Mouse (Mus musculus) activated CD4-positive, CD25-positive, alpha-beta regulatory T cell, adult 9 weeks (primary cell): ENCODE results near the gene Rhd. TPM values are rescaled to one million over a fixed set of nuclear protein-coding genes. Genes with fewer than 3 reads are reported as not detected.

Experiments used
- polyA plus RNA-seq: library from polyadenylated mRNA; unstranded; fragments of 100-300 nt; shearing (Covaris generic); gene quantifications from one replicate; pipeline ENCODE4 v1.2.1, GENCODE M21; 2017

Rhd gene
- 2.4 TPM for polyA plus RNA-seq

DNA sequence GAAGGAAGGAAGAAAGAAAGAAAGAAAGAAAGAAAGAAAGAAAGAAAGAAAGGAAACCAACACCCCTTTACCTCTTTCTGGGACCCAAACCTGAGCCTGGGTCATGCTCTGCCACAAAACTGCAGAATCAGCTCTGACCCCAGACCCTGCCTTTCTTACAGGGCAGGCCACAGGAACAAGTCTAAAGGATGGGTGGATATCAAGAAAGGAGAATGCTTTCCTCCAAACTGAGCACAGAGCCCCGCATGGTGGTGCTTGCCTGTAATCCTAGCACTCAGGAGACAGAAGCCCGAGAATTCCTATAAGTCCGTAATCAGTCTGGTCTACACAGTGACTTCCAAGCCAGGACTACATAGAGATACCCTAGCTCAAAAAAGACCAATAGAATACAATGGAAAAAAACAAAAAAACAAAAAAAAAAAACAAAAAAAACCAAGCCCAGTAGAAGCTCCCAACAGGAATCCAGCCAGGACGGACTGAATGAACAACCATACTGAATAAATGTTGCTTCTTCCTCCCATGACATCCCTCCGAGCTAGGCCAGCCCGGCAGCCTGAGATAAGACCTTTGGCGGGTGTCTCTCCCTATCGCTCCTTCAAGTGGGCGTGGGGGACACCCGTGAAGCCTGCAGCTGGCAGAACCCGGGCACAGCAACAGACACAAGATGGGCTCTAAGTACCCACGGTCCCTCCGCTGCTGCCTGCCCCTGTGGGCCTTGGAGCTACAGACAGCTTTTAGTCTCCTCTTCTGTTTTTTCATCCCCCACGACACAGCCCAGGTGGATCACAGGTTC is at the start of gene Rhd:
Gene Rhd, plus strand, starts transcription at position 600 of the 793 bp plus-strand sequence.

DNA sequence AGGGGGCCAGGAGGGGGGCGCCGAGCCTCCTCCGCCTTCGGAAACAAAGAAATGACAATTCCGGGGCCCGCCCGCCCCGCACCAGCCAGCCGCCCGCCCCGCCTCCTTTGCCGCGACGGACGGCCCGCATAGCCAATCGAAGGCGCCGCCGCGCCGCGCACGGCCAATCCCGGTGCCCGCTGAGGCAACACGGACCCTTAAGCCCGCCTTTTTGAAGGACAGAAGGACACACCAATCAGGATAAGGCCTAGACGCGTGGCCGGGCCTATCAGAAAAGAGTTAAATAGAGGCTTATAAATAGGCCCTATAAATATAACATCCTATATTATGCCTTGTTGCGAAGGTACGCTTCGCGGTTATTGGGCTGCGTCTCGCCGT is 11.1 kb upstream of the Rhd start, which contains the start of gene Maco1:
Gene Maco1, minus strand, starts transcription at position 87 of the 378 bp plus-strand sequence.

DNA sequence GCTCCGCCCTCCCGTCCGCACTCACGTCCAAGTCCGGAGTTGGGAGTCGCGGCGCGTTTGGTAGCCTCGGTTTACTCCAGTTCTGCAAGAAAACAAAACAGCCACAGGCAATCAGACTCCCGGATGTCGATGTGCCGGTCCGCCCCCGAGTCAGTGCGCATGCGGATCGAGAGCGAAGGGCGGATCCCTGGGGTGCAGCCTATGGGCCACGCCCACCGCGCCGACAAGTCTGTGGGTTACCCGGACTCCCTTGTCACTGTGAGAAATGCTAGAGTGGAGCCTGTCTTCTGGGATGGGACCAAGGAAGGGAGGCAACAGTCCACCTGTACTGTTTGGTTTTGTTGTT is 50.5 kb downstream of the Rhd start, which contains the start of gene Tmem50a:
Gene Tmem50a, minus strand, starts transcription at position 161 of the 346 bp plus-strand sequence.

DNA sequence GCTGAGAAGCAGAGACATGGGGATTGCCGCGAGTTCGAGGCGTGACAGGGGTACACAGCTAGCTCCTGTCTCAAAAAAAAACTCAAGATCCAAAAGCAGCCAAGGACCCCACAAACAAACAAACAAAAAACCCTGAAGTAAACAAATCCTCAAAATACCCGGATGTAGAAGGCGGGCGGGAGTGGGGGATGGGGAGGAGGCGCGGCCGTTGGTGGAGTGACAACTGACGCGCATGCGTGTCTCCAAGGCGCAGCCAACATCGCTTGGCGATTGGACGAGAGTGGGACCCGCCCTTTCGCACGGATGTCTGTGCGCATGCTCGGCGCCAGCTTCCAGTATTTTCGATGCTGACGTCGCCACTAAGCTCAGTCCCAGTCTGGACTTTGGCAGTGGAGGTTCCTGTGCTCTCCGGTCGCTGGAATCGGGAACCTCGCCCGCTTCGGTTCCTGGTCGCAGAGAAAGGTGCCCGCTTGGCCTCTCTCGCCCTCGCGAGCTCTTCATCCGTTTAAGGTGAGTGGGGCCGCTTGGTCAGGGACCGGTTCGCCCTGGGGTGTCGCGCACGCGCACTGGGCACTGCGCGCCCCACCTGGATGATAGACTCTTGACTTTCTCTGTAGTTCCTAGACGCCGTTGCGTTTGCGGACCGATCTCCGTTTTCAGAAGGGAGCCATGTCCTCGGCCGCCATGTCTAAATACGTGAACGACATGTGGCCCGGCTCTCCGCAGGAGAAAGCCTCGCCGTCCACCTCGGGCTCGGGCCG is 59.1 kb downstream of the Rhd start, which contains the start of gene Rsrp1:
Gene Rsrp1, plus strand, starts transcription at position 335 of the 761 bp plus-strand sequence.

DNA sequence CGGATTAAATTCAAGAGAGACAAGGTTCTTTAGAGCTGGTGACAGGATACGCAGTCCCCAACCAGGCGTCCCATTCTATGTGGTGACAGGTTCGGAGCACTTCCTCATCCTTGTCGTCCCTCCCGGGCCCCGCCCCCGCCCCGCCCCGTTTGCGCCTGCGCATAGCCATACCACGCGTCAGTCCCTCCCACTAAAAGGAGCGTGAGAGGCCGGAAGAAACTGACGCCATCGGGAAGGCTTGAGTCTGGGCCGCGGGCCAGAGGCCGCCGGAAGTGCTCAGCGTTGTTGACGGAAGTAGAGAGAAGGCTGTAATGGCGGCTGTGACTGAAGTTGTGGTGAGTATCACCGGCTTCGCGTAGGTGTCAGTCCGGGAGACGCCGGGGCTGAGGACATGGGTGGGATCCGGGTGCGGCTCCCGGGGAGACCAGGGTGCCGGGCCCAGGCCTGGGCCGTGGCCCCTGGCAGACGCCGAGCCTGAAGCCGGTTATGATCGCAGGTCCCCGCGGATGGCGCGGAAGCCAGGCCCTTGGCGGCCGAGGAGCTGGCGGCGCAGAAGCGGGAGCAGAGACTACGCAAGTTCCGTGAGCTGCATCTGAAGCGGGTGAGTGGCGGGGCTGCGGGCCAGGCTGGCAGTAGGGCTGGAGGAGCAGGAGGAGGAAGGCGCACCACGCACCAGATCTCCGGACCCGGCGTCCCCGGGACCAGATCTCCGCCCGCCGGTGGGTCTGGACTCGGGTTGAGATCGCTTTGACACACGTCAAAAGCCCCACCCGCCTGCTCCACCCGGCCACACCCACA is 66.5 kb downstream of the Rhd start, which contains the start of gene Syf2:
Gene Syf2, plus strand, starts transcription at position 215 of the 798 bp plus-strand sequence.

Other genes with a start within 250 kb of the Rhd start
- gene Man1c1, start 160.2 kb upstream of the Rhd start, polyA plus RNA-seq = 1.1 TPM
- gene Ldlrap1, start 96.5 kb upstream of the Rhd start, polyA plus RNA-seq = 43.7 TPM
- gene Maco1, start 11.2 kb upstream of the Rhd start, polyA plus RNA-seq = 4.4 TPM
- 473 TPM for gene Tmem50a, start 50.5 kb downstream of the Rhd start, polyA plus RNA-seq
- gene Rsrp1, start 59.1 kb downstream of the Rhd start, polyA plus RNA-seq = 202 TPM
- 197 TPM for gene Syf2, start 66.4 kb downstream of the Rhd start, polyA plus RNA-seq